Mouse (Mus musculus) MEL-GATA-1-ER (cell line): ENCODE data around the gene Adap1.

Source experiments
- DNase-seq: peaks from one replicate; pipeline ENCODE4 v3.0.0-alpha.2; 2012; ENCODE audit warnings: low read depth; ENCODE audit errors: extremely low read depth

The Adap1 gene

DNA sequence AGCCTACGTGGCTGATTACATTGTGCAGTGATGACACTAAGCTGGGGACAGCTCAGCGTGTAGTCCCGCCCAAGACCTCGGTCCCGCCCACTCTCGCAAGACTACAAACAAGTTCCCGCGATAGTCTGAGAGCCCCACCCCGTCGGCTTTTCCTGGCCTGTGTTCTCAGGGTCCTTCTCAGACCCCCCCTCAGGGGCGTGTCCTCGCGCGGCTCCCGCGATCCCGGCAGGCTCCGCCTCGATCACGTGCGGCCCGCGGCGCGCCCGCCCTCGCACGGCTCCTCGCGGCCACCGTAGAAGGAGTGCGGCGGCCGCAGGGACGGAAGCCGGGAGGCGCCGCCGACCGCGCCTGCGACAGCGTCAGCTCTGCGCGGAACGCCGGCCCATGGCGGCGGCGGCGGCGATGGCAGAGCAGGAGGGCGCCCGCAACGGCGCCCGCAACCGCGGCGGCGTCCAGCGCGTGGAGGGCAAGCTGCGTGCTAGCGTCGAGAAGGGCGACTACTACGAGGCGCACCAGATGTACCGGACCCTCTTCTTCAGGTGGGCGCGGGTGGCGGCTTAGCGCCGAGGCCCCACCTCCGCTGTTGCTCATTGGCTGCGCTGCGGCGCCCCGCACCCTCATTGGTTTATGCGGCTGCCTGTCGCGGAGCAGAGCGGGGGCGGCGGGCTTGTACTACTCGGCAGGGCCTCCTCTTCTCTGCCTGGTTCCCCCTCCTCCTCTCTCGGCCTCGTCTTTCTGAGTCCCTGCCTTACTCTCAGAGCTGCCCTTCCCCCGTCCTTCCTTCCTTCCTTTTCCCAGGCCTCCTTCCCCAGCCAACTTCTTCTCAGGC lies 73.1 kb downstream of the Adap1 start, which contains the start of gene Get4:
TSS of gene Get4 (plus strand) at position 244 of the 829 bp plus-strand sequence.
- peak; percentile 96 for DNase-seq

DNA sequence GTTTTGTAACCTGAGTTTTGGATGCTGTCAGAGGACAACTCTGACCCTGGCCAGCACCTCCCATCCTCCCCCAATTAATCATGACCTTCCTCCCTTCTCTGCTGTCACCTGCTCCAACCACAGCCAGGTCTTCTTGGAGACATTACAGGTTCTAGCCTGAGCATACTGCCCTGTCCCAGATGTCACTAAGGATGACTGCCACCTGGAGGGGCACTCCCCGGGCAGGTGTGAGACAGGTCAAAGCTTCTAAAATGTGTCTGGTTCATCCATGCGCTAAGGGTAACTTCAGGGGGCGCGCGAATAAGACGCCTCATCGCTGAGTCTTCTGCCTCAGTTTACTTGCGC lies 73.7 kb downstream of the Adap1 start:
- DNase-seq = no peak

GRCm38 (mm10) chr5:139251279-139251678 lies 74.1 kb downstream of the Adap1 start:
- no peak for DNase-seq

DNA sequence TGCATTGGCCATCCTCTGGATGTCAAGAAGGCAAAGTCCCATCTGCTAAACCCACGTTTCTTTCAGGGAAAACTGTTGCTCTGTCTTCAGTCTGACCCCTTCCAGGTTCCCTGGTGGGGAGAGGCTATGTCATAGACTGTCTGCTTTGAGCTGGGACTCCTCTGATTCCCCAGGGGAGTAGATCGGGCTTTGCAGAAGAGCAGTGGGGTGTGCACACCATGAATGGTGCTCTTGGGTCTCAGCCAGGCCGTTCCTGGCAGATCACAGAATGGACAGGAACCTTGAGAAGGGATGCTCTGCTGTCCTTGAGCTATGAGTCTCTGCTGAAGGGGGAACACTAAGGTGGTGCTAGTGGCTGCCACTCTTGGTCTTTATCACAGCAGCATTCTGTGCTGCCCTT lies 76.6 kb downstream of the Adap1 start:
- no peak for DNase-seq

GRCm38 (mm10) chr5:139247767-139248166 lies 77.7 kb downstream of the Adap1 start:
- DNase-seq = peak; percentile 4

DNA sequence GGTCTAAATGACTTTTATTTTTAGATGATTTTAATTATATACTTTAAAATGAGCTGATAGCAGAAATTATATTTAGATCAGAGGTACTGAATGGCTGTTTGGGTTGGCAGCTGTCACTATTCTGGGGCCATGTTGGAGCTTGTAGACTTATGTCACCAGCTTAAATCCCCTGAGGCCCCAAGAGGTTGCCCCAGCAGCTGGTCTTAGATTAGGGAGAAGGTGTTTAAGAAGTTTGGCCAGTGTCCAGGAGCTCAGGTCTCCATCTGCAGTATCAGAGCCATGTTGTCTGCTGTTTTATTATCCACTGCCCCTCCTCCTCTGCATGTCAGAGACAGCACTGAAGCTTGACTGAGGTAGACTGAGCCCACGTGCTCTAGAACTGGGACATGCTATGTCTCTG lies 82.0 kb downstream of the Adap1 start:
- no peak for DNase-seq

DNA sequence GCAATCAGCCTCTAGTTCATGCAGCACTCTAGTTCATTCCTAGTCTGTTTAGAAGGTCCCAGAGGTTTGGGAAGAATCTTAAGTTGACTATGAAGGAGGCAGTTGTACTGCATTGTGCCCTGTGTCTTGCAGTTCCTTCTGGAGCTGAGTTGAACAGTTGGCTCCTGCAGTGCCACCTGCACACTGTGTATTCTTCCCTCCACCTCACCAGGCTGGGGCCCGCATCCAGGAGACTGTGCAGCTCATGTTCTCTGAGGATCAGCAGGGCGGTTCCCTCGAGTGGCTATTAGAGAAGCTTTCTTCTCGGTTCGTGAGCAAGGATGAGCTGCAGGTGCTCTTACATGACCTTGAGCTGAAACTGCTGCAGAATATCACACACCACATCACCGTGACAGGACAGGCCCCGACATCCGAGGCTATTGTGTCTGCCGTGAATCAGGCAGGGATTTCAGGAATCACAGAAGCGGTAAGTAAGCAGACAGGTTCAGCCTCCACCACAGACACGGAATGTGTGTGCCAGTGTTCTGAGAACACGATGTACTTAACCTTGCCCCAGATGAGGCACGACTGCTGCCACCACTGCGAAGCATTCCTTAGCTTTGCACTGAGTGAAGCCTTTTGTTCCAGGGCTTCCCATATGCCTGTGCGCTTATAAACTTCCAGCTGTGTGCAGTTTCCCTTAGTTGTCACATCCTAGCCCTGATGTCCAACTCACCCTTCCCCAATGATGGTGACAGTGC lies 84.2 kb downstream of the Adap1 start:
- DNase-seq = no peak

DNA sequence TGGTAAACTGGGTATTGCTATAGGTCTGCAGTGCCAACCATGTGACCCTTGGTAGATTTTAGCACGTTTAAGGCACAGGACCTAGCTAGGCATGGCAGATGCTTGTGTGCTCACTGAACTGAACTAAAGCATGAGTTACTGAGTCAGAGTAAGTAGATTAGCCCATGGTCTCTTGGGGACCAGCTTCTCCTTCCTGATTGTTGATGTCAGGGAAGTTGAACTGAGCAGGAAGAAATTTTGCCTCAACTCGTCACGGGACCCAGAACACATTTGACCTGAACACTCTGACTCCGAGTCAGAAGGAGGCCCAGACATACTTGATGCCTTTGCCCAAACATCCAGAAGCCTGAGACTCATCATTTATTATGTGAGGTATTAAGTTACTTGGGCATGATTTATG lies 88.0 kb downstream of the Adap1 start:
- no peak for DNase-seq

GRCm38 (mm10) chr5:139234423-139234822 lies 91.0 kb downstream of the Adap1 start:
- DNase-seq = no peak

DNA sequence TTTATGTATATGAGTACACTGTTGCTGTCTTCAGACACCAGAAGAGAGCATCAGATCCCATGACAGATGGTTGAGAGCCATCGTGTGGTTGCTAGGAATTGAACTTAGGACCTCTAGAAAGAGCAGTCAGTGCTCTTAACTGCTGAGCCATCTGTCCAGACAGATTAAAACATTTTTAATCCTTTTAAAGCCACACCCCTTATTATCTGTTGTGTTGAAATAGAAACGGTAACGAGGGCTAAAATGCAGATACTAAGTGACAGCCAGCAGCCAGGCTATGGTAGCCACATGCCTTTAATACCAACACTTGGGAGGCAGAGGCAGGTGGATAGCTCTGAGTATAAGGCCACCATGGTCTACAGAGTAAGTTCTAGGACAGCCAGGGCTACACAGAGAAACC lies 93.3 kb downstream of the Adap1 start:
- no peak for DNase-seq

- no peak for DNase-seq
These were observed 95.7 kb downstream of the Adap1 start for GRCm38 (mm10) chr5:139229716-139230115.

DNA sequence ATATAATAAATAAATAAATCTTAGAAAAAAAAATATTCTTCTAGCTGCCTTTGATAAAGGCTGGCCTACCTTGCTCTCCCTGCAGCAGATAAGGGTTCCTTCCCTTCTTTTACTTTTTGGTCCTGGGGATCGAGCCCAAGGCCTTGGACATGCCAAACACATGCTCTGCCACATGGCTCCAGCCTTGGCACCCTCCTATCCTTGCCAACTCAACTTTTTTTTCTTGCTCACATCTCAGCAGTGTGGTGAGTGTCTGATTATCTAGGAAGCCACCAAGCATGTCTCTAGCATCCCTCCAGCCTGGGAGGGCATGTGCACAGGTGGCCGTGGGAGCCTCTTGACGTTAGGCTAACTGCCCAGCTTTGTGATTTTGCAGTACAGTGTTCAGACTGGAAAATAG lies 97.1 kb downstream of the Adap1 start:
- DNase-seq = no peak

- no peak for DNase-seq
These were observed 97.8 kb downstream of the Adap1 start for GRCm38 (mm10) chr5:139227645-139228044.

- DNase-seq = no peak
These were observed 98.2 kb downstream of the Adap1 start for GRCm38 (mm10) chr5:139227236-139227635.

DNA sequence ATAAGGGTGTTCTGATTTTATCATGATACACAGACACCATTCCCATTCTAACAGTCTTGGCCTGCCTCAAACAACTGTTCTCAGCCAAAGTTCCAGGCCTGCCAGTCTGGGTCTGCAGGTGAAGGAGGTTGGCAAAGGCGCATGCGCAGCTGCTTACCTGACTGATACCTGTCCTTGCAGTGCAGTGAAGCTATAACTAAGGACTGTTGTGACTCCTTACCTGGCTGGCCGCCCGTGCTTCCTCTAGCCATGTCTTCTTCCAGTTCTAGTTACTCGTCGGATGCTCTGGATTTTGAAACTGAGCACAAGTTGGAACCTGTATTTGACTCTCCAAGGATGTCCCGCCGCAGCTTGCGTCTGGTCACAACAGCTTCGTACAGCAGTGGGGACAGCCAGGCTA lies 102.1 kb downstream of the Adap1 start:
- DNase-seq = no peak
